21 mouse cellular contexts compared by ENCODE assay signal in genomic region chr6:78303187-78303740, GRCm38 (mm10).
A peak's percentile ranks its signal among the peaks of the same experiment; 100 is the strongest.
DNase-seq lines count a peak whose midpoint lies in the region; ATAC-seq and TF ChIP-seq lines count a peak whose summit lies in the region.
"Had no signal": no experiment of that assay in that cellular context is flagged by ENCODE, and none has a peak within 500 bp of the region (broad histone marks: within the 10 kb centered on the region; RNA-seq: fewer than 3 reads in every experiment).

No protein-coding gene starts in this region.

- peak; percentile 3 to 5 for DNase-seq in cerebellum, adult 18-20 months
- no peak for DNase-seq in cerebellum, adult 11 months
- DNase-seq in left cerebral cortex, postnatal 4 days, result peak; percentile 73
- DNase-seq in left cerebral cortex, adult 9 months (ENCODE audit: low spot score in 2 of 2), result no peak
- peak; percentile 2 for DNase-seq in ovary, postnatal 14 days (ENCODE audit: low spot score)
- DNase-seq in ovary, postnatal 36 days (ENCODE audit: low spot score), result no peak
- DNase-seq in cerebellum, postnatal 36 days, result peak; percentile 17 to 24
- no peak for DNase-seq in forebrain, postnatal 0 days
- DNase-seq: gastrocnemius, postnatal 25 days; heart, adult 18-20 months; heart, postnatal 10 days; kidney, adult 18-20 months; kidney, postnatal 10 days; liver, postnatal 0 days; right cerebral cortex, postnatal 25 days had no signal

- H3K4me3 ChIP-seq in forebrain, postnatal 0 days (ENCODE audit: low read depth, low read length), result no peak overlapping the region
- H3K4me3 ChIP-seq: heart, embryonic 12.5 days; hindbrain, embryonic 12.5 days; limb, embryonic 12.5 days; midbrain, embryonic 12.5 days had no signal

- H3K9me3 ChIP-seq in forebrain, postnatal 0 days (ENCODE audit: low read length), result no peaks in the 10 kb centered on the region
- H3K9me3 ChIP-seq: heart, embryonic 12.5 days; hindbrain, embryonic 12.5 days; limb, embryonic 12.5 days; midbrain, embryonic 12.5 days had no signal

- no peaks in the 10 kb centered on the region for H3K4me1 ChIP-seq in forebrain, postnatal 0 days (ENCODE audit: insufficient read depth)
- H3K4me1 ChIP-seq: heart, embryonic 12.5 days; hindbrain, embryonic 12.5 days; limb, embryonic 12.5 days; midbrain, embryonic 12.5 days had no signal

- whole genome bisulfite sequencing in forebrain, postnatal 0 days, result 50% methylated on average over 1 of the region's 1 CpGs

- intact Hi-C loops in left cerebral cortex, postnatal 4 days (cut with DNase I), result no loop called here

- H3K36me3 ChIP-seq in forebrain, postnatal 0 days (ENCODE audit: insufficient read depth), result no peaks in the 10 kb centered on the region
- H3K36me3 ChIP-seq: heart, embryonic 12.5 days; hindbrain, embryonic 12.5 days; limb, embryonic 12.5 days; midbrain, embryonic 12.5 days had no signal

- no peak for ATAC-seq in forebrain, postnatal 0 days
- ATAC-seq: inflammation-experienced regulatory T-cells, adult 6 months; liver, postnatal 0 days had no signal

- TF ChIP-seq CTCF in forebrain, postnatal 0 days (IDR thresholded peaks at IDR 0.05; ENCODE audit: low read depth), result no peak

- no peaks in the 10 kb centered on the region for H3K27me3 ChIP-seq in forebrain, postnatal 0 days (ENCODE audit: insufficient read depth, low read length)
- H3K27me3 ChIP-seq: heart, embryonic 12.5 days; hindbrain, embryonic 12.5 days; limb, embryonic 12.5 days; midbrain, embryonic 12.5 days had no signal

- no peak overlapping the region for H3K4me2 ChIP-seq in forebrain, postnatal 0 days (ENCODE audit: low read depth)
- H3K4me2 ChIP-seq: heart, embryonic 12.5 days; hindbrain, embryonic 12.5 days; limb, embryonic 12.5 days; liver, embryonic 11.5 days; midbrain, embryonic 12.5 days had no signal

- H3K27ac ChIP-seq in forebrain, postnatal 0 days (ENCODE audit: low read depth, low read length), result no peak overlapping the region
- H3K27ac ChIP-seq: hindbrain, embryonic 12.5 days; limb, embryonic 12.5 days; midbrain, embryonic 12.5 days had no signal

- H3K9ac ChIP-seq in forebrain, postnatal 0 days, result no peak overlapping the region
- H3K9ac ChIP-seq: heart, embryonic 12.5 days; hindbrain, embryonic 12.5 days; limb, embryonic 12.5 days; liver, postnatal 0 days; midbrain, embryonic 12.5 days had no signal

Comparison
In these comparisons a context has a peak if more than half of its experiments do, and no peak if none do; other contexts are left out.
1. DNase-seq: peak in cerebellum, adult 18-20 months (2 of 2), left cerebral cortex, postnatal 4 days (single experiment), ovary, postnatal 14 days (single experiment) and cerebellum, postnatal 36 days (2 of 2); none in cerebellum, adult 11 months (single experiment), left cerebral cortex, adult 9 months (0 of 2), ovary, postnatal 36 days (single experiment) and forebrain, postnatal 0 days (single experiment).